Mouse (Mus musculus) v-Abl transformed pro-B cells (cell line): Measurements from ENCODE around the gene Nmrk2.

Experiments
- in situ Hi-C, 2 experiments: fragments of 400-800 bp; cut with MboI; formaldehyde crosslinking; loops; one replicate each; pipeline ENCODE4 v1.15.1; 2025; ENCODE audit not compliant: unreplicated experiment in 2 of 2

The Nmrk2 gene

DNA sequence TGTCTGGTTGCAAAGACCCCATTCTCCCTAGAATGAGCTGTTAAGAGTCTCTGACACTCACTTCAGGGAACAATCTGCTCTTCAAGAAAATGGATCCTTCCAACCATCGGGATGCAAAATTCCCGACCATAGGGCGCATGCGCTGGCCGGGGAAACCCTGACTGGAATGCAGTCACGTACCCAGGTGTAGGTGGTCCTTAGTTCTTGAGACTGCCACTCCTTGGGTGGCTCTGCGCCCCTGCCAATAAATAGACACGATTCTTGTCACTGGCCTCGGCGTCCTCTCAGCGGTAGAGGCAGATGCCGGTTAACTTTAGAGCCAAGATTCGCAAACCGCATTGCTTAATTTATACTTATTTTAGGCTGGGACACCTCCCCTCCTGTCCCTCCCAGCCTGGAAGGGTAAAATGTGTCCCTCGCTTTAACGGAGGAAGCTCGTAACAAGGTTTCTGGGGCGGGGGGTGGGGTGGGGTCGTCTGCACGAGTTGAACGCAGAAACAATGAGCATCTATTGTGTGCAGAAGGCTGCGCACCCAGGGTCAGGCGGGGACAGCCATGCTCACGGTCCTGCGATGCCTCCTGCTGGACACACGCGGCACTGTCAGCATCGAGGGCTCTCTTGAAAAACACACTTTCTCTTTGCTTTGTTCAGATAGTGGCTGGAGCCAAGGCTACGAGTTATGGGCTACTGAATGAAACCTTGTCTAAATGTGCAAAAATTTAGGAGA is 27.1 kb downstream of the Nmrk2 start:
- in situ Hi-C loops = loop anchor here (5.0 to 10.0 kb wide), 6 partner anchors 47 to 250 kb away; no protein-coding TSS in a partner anchor

DNA sequence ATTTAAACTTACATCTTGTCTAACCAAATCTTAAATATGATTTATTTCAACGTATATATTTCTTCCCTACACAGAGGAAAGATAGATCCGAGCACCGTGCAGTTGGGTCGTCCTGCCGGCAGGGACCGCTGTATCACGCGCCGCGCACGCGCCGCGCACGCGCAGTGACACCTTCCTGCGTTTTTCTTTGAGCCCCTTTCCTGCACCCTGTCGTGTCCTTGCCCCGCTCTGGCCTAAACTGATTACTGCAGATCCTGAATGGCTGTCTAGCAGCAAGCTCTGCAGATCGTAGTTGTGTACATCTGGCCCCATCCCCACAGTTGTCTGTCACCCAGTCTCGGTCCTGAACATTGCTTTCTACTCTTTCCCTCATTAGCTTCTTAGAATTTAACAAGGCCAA is 28.7 kb downstream of the Nmrk2 start:
- in situ Hi-C loops = loop anchor here (5.0 to 10.0 kb wide), 5 partner anchors 46 to 248 kb away; no protein-coding TSS in a partner anchor

DNA sequence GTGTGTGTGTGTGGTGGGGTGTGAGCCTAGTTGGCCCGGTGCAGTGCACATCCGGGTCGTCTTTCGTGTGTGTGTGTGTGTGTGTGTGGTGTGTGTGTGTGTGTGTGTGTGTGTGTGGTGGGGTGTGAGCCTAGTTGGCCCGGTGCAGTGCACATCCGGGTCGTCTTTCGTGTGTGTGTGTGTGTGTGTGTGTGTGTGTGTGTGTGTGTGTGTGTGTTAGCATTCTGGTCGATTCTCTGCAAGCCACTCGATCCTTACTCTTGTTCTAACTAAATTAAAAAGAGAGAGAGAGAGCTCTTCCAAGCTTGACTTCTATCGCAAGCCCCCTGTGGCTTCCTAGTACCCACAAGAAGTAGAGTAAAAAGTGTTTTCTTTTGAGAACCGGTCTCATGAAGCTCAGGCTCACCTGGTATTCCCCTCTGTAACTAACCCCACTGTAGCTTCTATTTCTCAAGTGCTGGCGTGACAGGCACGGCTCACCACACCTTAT is 32.4 kb downstream of the Nmrk2 start:
- in situ Hi-C loops = loop anchor here in 1 of 2 experiments (5.0 kb wide), 1 partner anchor 37 kb away; no protein-coding TSS in a partner anchor

DNA sequence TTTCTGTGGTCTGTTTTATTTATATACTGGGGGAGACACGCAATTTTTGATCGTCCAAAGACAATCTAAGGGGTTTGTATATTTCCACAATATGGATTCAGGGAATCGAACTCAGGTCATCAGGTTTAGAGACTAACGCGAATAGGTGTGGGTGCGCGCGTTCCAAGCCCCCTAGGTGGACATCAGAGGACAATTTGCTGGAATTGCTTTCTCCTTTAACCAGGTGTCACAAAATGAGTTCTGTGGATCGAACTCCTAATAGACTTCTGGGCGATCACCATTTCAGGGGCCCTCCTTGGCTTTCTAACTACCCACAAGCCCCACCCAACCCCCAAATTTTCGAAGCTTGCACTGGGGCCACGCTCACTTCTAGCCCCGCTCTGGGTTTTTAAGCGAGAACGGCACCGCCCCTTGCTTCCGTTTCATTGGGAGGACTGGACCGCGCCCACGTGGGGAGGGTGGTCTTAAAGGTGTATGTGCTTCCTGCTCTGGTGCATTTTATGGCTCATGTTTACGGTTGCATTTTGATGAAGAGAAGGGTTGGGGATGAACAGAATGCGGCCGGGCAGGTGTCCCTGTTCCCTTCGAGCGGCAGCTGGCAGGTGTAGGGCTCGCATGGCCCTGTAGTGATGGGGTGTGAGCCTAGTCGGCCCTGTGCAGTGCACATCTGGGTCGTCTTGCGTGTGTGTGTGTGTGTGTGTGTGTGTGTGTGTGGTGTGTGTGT is 33.2 kb downstream of the Nmrk2 start:
- in situ Hi-C loops = loop anchor here in 1 of 2 experiments (5.0 kb wide), 1 partner anchor 36 kb away; no protein-coding TSS in a partner anchor

DNA sequence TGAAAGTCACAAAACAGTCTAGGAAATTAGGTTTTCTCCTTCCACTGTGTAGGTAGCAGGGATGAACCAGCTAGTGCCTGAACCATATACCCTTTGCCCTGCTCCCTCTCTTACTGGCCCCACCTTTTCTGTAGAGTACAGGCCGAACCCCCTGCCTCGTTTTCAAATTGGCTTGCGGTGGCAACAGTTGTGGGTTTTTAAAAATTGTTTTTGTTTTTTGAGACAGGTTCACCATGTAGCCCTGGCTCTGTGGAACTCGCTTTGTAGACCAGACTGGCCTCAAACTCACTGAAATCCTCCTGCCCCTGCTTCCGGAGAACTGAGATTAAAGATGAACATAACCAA is 33.8 kb downstream of the Nmrk2 start:
- in situ Hi-C loops = loop anchor here in 1 of 2 experiments (5.0 kb wide), 1 partner anchor 36 kb away; no protein-coding TSS in a partner anchor

DNA sequence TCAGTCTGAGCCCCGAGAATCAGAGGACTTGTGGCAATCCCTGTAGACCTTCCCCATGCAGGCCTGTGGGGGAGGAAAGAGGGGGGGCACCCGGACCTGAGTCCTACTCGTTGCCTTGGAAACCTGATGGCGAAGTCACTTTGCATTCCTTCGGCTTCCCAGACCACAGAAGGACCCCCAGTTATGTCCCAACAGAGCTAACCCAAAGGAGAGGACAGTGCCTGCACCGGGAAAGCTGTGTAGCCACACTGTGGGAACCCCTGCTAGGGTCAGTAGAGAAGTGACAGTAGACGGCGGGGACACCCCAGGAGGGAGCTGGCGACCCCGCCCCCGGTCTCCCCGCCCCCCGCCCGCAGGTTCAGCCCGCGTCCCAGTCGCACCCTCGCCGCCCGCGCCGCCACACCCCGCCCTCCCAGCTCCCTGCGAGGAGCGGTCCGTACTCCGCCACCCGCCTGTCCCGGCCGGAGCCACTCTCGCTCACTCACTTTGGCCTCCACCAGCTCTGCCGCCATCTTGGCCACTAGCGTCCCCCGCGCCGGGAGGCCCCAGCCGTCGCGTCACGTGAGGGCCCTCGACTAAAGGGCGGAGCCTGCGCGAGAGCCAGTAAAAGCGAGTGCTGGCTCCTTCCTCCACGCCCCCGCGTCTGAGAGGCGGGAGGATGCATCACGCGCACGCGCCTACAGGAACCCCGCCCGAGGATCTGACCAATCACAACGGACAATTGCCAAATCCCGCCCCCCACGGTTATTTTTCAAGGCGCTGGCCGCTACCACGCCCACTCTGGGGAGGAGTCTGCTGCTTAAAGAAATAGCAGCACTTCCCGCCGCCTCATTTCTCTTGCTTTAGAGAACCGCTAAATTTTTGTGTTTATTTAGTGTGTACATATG is 34.4 kb downstream of the Nmrk2 start, which contains the start of gene Pias4:
Gene Pias4, minus strand, starts transcription at position 724 of the 887 bp plus-strand sequence.
- in situ Hi-C loops = loop anchor here in 1 of 2 experiments (5.0 kb wide), 1 partner anchor 35 kb away; no protein-coding TSS in a partner anchor

DNA sequence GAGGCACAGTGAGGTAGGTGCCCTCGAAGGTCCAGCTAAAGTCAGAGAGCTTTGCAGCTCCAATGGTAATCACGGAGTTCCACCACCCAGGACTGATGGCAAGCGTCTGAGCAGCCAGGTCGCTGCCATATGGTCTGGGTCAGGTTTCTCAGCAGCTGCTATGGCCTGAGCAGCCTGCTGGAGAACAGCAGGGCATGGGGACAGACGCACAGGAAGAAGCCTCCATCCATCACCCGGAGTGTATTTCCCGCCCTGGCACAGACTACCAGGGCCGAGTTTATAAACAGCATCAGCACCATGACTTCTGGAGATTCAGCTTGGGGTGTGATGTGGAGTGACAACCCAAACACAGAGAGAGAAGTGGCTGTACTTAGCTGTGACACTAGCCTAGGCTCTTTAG is 36.7 kb downstream of the Nmrk2 start:
- in situ Hi-C loops = loop anchor here in 1 of 2 experiments (5.0 kb wide), 1 partner anchor 33 kb away; no protein-coding TSS in a partner anchor

DNA sequence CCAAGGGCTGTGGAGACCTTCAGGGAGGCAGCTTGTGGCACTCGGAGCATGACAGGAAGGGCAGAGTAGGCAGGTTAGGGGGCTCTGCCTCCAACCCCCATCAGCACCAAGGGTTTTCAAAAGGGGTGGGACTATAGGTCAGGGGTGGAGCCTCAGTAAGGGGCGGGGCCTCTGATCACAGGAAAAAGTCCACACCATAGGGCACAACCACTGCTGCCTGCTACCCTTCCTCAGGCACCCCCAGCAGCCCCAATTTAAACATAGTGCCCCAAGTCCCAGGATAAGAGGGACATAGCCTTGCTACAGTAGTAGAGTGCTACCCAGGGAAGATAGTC is 39.6 kb downstream of the Nmrk2 start:
- in situ Hi-C loops = no loop called here

DNA sequence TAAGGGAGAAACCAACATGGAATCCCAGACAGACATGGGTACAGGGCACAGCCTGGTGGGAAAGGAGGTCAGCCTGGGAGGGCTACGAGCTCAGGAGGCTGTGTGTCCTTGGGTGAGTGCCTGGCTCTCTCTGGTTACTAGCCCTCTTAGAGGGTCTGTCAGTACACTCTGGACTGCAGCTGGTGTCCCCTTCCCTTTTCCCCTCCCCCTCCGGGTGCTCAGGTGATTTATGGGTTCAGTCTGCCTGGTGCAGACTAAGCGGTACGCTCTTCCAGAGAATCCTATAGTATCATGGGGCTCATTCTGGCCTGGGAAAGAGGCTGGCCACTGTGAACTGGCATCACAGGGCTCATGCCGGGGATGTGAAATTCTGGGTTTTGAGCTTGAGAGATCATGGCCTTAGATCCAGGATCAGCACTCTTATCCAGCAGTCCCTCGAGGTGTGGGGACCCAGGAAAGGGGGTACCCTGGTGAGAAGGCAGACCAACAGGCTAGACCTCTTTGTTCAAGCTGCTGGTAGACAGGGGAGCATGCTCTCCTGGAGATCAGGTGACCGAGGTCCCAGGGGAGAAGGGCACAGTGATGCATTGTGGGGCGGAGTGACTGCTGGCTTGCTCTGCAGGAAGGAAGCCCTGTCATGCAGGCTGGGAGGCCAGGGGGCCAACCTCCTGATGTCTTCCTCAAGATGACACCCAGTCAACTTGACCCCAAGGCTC is 40.1 kb downstream of the Nmrk2 start:
- in situ Hi-C loops = no loop called here

DNA sequence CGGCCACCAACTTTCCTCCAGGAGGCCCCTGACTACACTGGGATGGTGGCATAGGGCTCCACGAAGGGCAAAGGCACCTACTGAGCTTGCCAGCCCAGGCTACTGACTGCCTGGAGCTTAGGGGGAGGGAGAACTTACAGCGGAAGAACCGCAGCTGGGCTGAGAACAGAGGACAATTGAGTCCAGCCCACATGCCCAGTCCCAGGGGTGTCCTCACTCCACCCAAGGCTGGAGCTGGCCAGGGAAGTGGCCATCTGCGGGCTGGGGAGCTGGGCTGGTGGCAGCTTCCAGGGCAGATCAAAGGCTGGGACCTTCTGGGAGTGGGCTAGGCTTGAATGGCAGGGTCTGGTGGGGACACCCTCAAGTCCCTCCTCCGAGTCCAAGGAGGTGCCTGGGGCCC is 47.1 kb downstream of the Nmrk2 start:
- in situ Hi-C loops = no loop called here

DNA sequence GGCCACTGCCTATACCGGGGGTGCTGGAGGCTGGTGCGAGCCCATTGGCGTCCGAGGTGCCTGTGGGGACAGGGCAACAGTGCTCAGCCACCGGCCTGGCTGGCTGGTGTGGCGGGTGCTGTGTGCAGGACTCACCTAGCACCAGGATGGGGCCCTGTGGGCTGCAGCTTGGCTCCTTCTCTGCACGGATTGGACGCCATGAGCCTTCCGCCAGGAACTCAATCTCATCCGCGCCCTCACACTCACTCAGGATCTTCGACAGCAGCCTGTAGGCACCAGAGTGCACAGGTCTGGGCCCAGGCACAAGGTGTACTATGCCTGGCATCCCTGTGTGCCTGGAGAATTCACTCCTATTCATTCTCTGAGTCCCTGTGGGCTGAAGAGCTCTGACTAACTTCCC is 47.5 kb downstream of the Nmrk2 start:
- in situ Hi-C loops = no loop called here

DNA sequence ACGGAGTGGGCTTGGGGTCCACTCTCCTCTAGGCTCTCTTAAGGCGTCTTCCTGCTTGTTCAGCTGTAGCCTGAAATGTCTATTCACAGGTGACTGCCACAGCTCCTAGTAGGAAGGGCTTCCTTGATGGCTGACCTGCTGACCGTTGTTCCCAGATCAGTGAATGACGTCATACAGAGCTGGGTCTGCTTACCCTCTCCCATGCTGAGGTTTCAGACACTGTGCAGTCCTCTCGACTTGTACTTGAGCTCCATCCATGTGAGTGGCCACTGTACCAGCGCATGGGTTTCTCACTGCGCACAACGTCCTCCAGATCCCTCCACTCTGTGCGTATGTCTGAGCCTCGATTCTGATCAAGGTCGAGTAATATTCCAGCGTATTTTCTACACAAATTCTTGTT is 49.2 kb downstream of the Nmrk2 start:
- in situ Hi-C loops = no loop called here

DNA sequence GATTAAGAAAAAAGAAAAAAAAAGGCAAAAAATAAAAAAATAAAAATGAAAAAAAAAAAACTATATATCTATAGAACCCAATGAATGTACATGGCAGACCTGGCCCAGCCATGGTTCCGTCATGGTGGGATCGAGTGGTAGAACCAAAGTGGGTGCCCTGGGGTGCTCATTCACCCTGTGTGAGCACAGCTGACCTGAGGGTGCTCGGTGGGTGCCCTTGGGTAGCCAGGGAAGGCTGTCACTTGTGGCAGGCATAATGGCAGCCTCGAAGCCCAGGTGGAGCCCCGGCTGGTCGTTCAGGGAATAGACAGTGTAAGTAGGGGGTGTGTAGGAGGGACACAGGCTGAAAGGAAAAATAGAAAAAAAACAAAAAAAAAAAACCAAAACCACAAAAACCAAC is 50.6 kb downstream of the Nmrk2 start:
- in situ Hi-C loops = no loop called here
